Mouse (Mus musculus) neutrophil, adult 65 days (primary cell): Measurements from ENCODE around the gene Eif4h. TPM values are rescaled to one million over a fixed set of nuclear protein-coding genes. Genes with fewer than 3 reads are reported as not detected.

Source experiments
- total RNA-seq: library from RNA; stranded (reverse); gene quantifications from 2 replicates; pipeline ENCODE4 v1.2.4, GENCODE M21; 2023

Eif4h gene
- total RNA-seq, result 209 and 274 TPM in 2 replicates

GRCm38 (mm10) chr5:134639269-134639682, at the start of gene Eif4h:
Gene Eif4h, minus strand, starts transcription at chr5:134639490.

GRCm38 (mm10) chr5:134688086-134688717, 48.9 kb upstream of the Eif4h start, which contains the start of gene Limk1:
Gene Limk1, minus strand, starts transcription at chr5:134688598.

GRCm38 (mm10) chr5:134614802-134615201, 24.5 kb downstream of the Eif4h start, which contains the start of gene Lat2:
Gene Lat2, minus strand, starts transcription at chr5:134615025.

GRCm38 (mm10) chr5:134581146-134581545, 58.1 kb downstream of the Eif4h start, which contains the start of gene Rfc2:
Gene Rfc2, plus strand, starts transcription at chr5:134581366.

Other genes with a start within 250 kb of the Eif4h start
- gene Gtf2ird1, start 182.8 kb downstream of the Eif4h start, total RNA-seq, result 12.9 and 14.2 TPM in 2 replicates
- 11.1 and 13.2 TPM in 2 replicates for gene Clip2, start 87.1 kb downstream of the Eif4h start, total RNA-seq
- gene Syna, start 79.3 kb downstream of the Eif4h start, total RNA-seq, result not detected in 2 replicates
- 78.7 and 93.9 TPM in 2 replicates for gene Rfc2, start 58.1 kb downstream of the Eif4h start, total RNA-seq
- gene Lat2, start 24.5 kb downstream of the Eif4h start, total RNA-seq, result 35.3 and 50.4 TPM in 2 replicates
- 6.8 and 8.5 TPM in 2 replicates for gene Limk1, start 49.1 kb upstream of the Eif4h start, total RNA-seq
- gene Eln, start 107.8 kb upstream of the Eif4h start, total RNA-seq, result not detected in 2 replicates